Mouse (Mus musculus) gastrocnemius, postnatal 36 days (tissue): ENCODE data around the gene Commd4. TPM values are rescaled to one million over a fixed set of nuclear protein-coding genes. Genes with fewer than 3 reads are reported as not detected.
A peak's percentile ranks its signal among the peaks of the same experiment; 100 is the strongest.

Experiments
- DNase-seq, 2 experiments: peaks; one replicate each; pipeline ENCODE4 v3.0.0; 2022
- intact Hi-C: fragments of 180-260 bp; cut with DNase I; formaldehyde crosslinking; loops from one replicate; pipeline ENCODE4 v1.15.1; 2025
- total RNA-seq, 2 experiments: library from RNA; stranded (reverse); gene quantifications; 2 replicates each; pipeline ENCODE4 v1.2.3; 2021

The Commd4 gene
- total RNA-seq, 2 experiments from 2014 or later: 26.4 to 32.4 TPM

GRCm38 (mm10) chr9:57144830-57145229 is 13.3 kb downstream of the Commd4 start:
- DNase-seq: no peak
- intact Hi-C loops: no loop called here

- no peak for DNase-seq
- intact Hi-C loops: no loop called here
Measured at GRCm38 (mm10) chr9:57143212-57143611, 14.9 kb downstream of the Commd4 start.

- DNase-seq: no peak
- intact Hi-C loops: no loop called here
Measured at GRCm38 (mm10) chr9:57141417-57142353, 16.4 kb downstream of the Commd4 start.

GRCm38 (mm10) chr9:57139571-57139970 is 18.6 kb downstream of the Commd4 start:
- intact Hi-C loops: loop anchor here (5.0 kb wide), 2 partner anchors 82 to 197 kb away; no protein-coding TSS in a partner anchor
- DNase-seq: no peak

GRCm38 (mm10) chr9:57139110-57139509 is 19.0 kb downstream of the Commd4 start:
- intact Hi-C loops: loop anchor here (5.0 kb wide), 2 partner anchors 82 to 197 kb away; no protein-coding TSS in a partner anchor
- DNase-seq: no peak

GRCm38 (mm10) chr9:57138507-57138906 is 19.6 kb downstream of the Commd4 start:
- no peak for DNase-seq

GRCm38 (mm10) chr9:57137777-57138176 is 20.4 kb downstream of the Commd4 start:
- DNase-seq: no peak
- intact Hi-C loops: loop anchor here (5.0 kb wide), 2 partner anchors 80 to 195 kb away; no protein-coding TSS in a partner anchor

More at GRCm38 (mm10) chr9:57138507-57138906, 19.6 kb downstream of the Commd4 start:
- intact Hi-C loops: loop anchor here (5.0 kb wide), 2 partner anchors 81 to 196 kb away; no protein-coding TSS in a partner anchor

- intact Hi-C loops: loop anchor here (5.0 kb wide), 2 partner anchors 80 to 195 kb away; no protein-coding TSS in a partner anchor
- no peak for DNase-seq
Measured at GRCm38 (mm10) chr9:57137246-57137645, 20.9 kb downstream of the Commd4 start.

- intact Hi-C loops: loop anchor here (2.0 to 5.0 kb wide), 2 partner anchors 54 to 204 kb away; partner anchors contain the start of gene Snx33
- peak; percentile 87 to 91 for DNase-seq
Measured at GRCm38 (mm10) chr9:57130577-57131433, 27.3 kb downstream of the Commd4 start, which contains the start of gene Man2c1. Man2c1 (plus strand) TSS chr9:57130690.

GRCm38 (mm10) chr9:57129641-57130040 is 28.5 kb downstream of the Commd4 start:
- no peak for DNase-seq
- intact Hi-C loops: loop anchor here (2.0 to 5.0 kb wide), 3 partner anchors 37 to 202 kb away; partner anchors contain the start of gene Snx33

- intact Hi-C loops: no loop called here
Measured at GRCm38 (mm10) chr9:57117261-57117755, 40.8 kb downstream of the Commd4 start.

More at GRCm38 (mm10) chr9:57117261-57117755, 40.8 kb downstream of the Commd4 start:
- DNase-seq: no peak

Other genes starting within 250 kb of the Commd4 start
- 1 to 10 TPM; 3.9 to 4.0 TPM for gene Snx33, start 230.0 kb downstream of the Commd4 start, total RNA-seq
- gene Imp3, start 220.9 kb downstream of the Commd4 start, total RNA-seq: 10 to 100 TPM; 40.0 to 46.9 TPM
- gene Snupn, start 207.5 kb downstream of the Commd4 start, total RNA-seq: 1 to 10 TPM; 7.2 to 8.8 TPM
- gene Ptpn9, start 163.4 kb downstream of the Commd4 start, total RNA-seq: 1 to 10 TPM; 3.1 to 4.2 TPM
- 10 to 100 TPM; 14.3 to 21.3 TPM for gene Sin3a, start 86.3 kb downstream of the Commd4 start, total RNA-seq
- 10 to 100 TPM; 24.9 to 38.3 TPM for gene Man2c1, start 27.6 kb downstream of the Commd4 start, total RNA-seq
- gene Neil1, start 10.0 kb downstream of the Commd4 start, total RNA-seq: 1 to 10 TPM; 4.9 to 6.9 TPM
- not detected for gene Trcg1, start 78.2 kb upstream of the Commd4 start, total RNA-seq
- 1 to 10 TPM; 3.8 to 4.2 TPM for gene 1700017B05Rik, start 104.3 kb upstream of the Commd4 start, total RNA-seq